Mouse (Mus musculus) leukemia stem cell, adult 10-12 weeks (primary cell): Measurements from ENCODE around the gene Mrc2. TPM values are rescaled to one million over a fixed set of nuclear protein-coding genes. Genes with fewer than 3 reads are reported as not detected.

Experiments
- polyA plus RNA-seq: library from polyadenylated mRNA; stranded (reverse); fragments of >175 nt; gene quantifications from 2 replicates; pipeline ENCODE4 v1.2.3, GENCODE M21; 2012; ENCODE audit warnings: low replicate concordance

Mrc2 gene
- polyA plus RNA-seq, result 0.57 and 1.1 TPM in 2 replicates

DNA sequence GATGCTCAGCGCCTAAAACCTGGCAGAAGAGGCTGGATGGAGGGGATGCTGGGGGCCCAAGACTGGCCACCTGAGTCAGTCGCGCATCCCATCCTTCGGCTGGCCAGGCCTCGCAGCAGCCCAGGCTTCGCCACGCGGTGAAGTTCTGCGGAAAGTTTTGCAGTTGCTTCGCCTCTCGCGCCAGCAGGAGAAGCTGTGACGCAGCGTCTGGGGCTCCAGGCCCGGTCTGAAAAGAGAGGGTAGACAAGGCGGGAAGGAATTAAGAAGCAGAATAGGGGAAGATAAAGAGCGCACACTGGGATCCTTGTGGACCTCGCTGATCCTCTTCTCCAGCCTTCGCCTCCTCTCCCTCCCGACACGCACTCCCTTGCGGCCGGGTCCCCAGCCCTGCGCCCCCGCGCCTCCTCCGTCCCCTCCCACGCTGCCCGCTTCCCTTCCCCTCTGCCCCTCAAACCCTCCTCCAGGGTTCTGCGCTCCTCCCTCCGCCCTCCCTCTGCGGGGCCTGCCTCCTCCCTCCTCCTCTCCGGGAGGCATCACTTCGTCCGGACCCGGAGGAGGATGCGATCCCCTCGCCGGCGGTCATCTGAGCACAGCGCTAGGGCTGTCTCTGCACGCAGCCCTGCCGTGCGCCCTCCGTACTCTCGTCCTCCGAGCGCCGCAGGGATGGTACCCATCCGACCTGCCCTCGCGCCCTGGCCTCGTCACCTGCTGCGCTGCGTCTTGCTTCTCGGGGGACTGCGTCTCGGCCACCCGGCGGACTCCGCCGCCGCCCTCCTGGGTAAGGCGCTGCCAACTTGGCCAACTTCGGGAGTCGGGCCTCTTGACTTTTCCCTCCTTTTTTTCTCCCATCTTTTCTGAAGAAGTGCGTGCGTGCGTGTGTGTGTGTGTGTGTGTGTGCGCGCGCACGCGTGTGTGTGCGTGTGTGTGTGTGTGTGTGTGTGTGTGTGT, at the start of gene Mrc2:
Mrc2 (plus strand) TSS at position 520 of the 948 bp plus-strand sequence.

Other genes starting within 250 kb of the Mrc2 start
- gene Efcab3, start 229.1 kb upstream of the Mrc2 start, polyA plus RNA-seq, result not detected in 2 replicates
- 7.9 and 9.7 TPM in 2 replicates for gene Mettl2, start 166.2 kb upstream of the Mrc2 start, polyA plus RNA-seq
- gene Gm10842, start 145.8 kb upstream of the Mrc2 start, polyA plus RNA-seq, result not detected in 2 replicates
- 12.4 and 14.4 TPM in 2 replicates for gene Tlk2, start 113.8 kb upstream of the Mrc2 start, polyA plus RNA-seq
- not detected in 2 replicates for gene March10, start 164.1 kb downstream of the Mrc2 start, polyA plus RNA-seq